Mouse (Mus musculus): Measurements from ENCODE around the gene Mapk14.

GRCm38 (mm10) chr17:28701737-28702136 is 10.6 kb downstream of the Mapk14 start:
- TF ChIP-seq POLR2A (IDR thresholded peaks at IDR 0.05; ENCODE audit: borderline replicate concordance, extremely low read depth, insufficient read depth, insufficient read length, poor library complexity, severe bottlenecking): no peak
- TF ChIP-seq CTCF (IDR thresholded peaks at IDR 0.05; ENCODE audit: borderline replicate concordance, extremely low read depth, insufficient read depth, insufficient read length): no peak

Data from brain, embryonic 14.5 days (tissue).